Mouse (Mus musculus) 3134 (cell line): ENCODE data around the gene Camta1.
"Not testable (repeated sequence)": the region's sequence is repeated elsewhere in the genome, so short reads cannot be mapped to it uniquely, and the experiment has no call there.

Source experiments
- DNase-seq: peaks from one replicate; pipeline ENCODE4 v3.0.0-alpha.2; 2011; ENCODE audit warnings: low spot score; ENCODE audit not compliant: insufficient read length; ENCODE audit errors: extremely low read depth

The Camta1 gene

GRCm38 (mm10) chr4:151044037-151044943, 817.4 kb downstream of the Camta1 start, which contains the start of gene Per3:
Gene Per3 (minus strand): TSS chr4:151044665.
- DNase-seq = peak; percentile 91

- DNase-seq = no peak
Observed at GRCm38 (mm10) chr4:151043281-151043680, 818.4 kb downstream of the Camta1 start.

GRCm38 (mm10) chr4:151041506-151041905, 820.2 kb downstream of the Camta1 start:
- DNase-seq = no peak

- no peak for DNase-seq
Observed at GRCm38 (mm10) chr4:151037800-151038199, 823.9 kb downstream of the Camta1 start.

- DNase-seq = no peak
Observed at GRCm38 (mm10) chr4:151036521-151036920, 825.2 kb downstream of the Camta1 start.

- DNase-seq = no peak
Observed at GRCm38 (mm10) chr4:151027001-151027400, 834.7 kb downstream of the Camta1 start.

GRCm38 (mm10) chr4:151024152-151024551, 837.5 kb downstream of the Camta1 start:
- no peak for DNase-seq

- not testable (repeated sequence) for DNase-seq
Observed at GRCm38 (mm10) chr4:151017356-151017755, 844.3 kb downstream of the Camta1 start.

- DNase-seq = no peak
Observed at GRCm38 (mm10) chr4:151015946-151016345, 845.7 kb downstream of the Camta1 start.

- no peak for DNase-seq
Observed at GRCm38 (mm10) chr4:151010316-151010715, 851.4 kb downstream of the Camta1 start.

- peak; percentile 43 for DNase-seq
Observed at GRCm38 (mm10) chr4:151006945-151007344, 854.7 kb downstream of the Camta1 start.

- peak; percentile 69 for DNase-seq
Observed at GRCm38 (mm10) chr4:151005656-151006318, 855.9 kb downstream of the Camta1 start.

GRCm38 (mm10) chr4:151001397-151001796, 860.3 kb downstream of the Camta1 start:
- no peak for DNase-seq

GRCm38 (mm10) chr4:150998626-150999025, 863.0 kb downstream of the Camta1 start:
- no peak for DNase-seq

- no peak for DNase-seq
Observed at GRCm38 (mm10) chr4:150996797-150997196, 864.9 kb downstream of the Camta1 start, which contains the start of gene Uts2. Gene Uts2 (plus strand): TSS chr4:150997097.

GRCm38 (mm10) chr4:150990148-150990547, 871.5 kb downstream of the Camta1 start:
- DNase-seq = no peak

- no peak for DNase-seq
Observed at GRCm38 (mm10) chr4:150980153-150980552, 881.5 kb downstream of the Camta1 start.

- DNase-seq = no peak
Observed at GRCm38 (mm10) chr4:150979455-150979854, 882.2 kb downstream of the Camta1 start.

- DNase-seq = no peak
Observed at GRCm38 (mm10) chr4:150978156-150978910, 883.3 kb downstream of the Camta1 start.

- DNase-seq = no peak
Observed at GRCm38 (mm10) chr4:150975145-150975544, 886.5 kb downstream of the Camta1 start.

- peak; percentile 80 for DNase-seq
Observed at GRCm38 (mm10) chr4:150973264-150973663, 888.4 kb downstream of the Camta1 start.
